In genomic region chr16:31547391-31547790, GRCm38 (mm10) we compare ENCODE assay signal across 15 mouse cellular contexts.
DNase-seq lines count a peak whose midpoint lies in the region; ATAC-seq lines count a peak whose summit lies in the region.
"Had no signal": no experiment of that assay in that cellular context is flagged by ENCODE, and none has a peak within 500 bp of the region (broad histone marks: within the 10 kb centered on the region; RNA-seq: fewer than 3 reads in every experiment).

No protein-coding gene starts in this region.

- peaks cover 22% of the 10 kb centered on the region for H3K27me3 ChIP-seq in midbrain, embryonic 12.5 days
- peaks cover 9% of the 10 kb centered on the region; the same call in 1 of the 2 replicates for H3K27me3 ChIP-seq in midbrain, embryonic 11.5 days (ENCODE audit: control insufficient read depth, insufficient read depth, low read length)
- 0 out of 2 replicates have a peak, but pooled peaks cover 4% of the 10 kb centered on the region for H3K27me3 ChIP-seq in embryonic facial prominence, embryonic 14.5 days (replicated peaks; ENCODE audit: control insufficient read depth, insufficient read depth, low read length)
- H3K27me3 ChIP-seq in hindbrain, embryonic 12.5 days: peaks cover 6% of the 10 kb centered on the region; the same call in 1 of the 2 replicates
- 0 out of 2 replicates have a peak, but pooled peaks cover 6% of the 10 kb centered on the region for H3K27me3 ChIP-seq in midbrain, embryonic 15.5 days (replicated peaks)

- no peak overlapping the region for H3K4me2 ChIP-seq in midbrain, embryonic 12.5 days (replicated peaks)
- H3K4me2 ChIP-seq in midbrain, embryonic 11.5 days: no peak overlapping the region
- H3K4me2 ChIP-seq in embryonic facial prominence, embryonic 14.5 days (ENCODE audit: low read depth, low read length): no peak overlapping the region
- 0 out of 2 replicates have a peak overlapping the region, but pooled peaks have one; percentile 52 for H3K4me2 ChIP-seq in hindbrain, embryonic 12.5 days (replicated peaks)
- 0 out of 2 replicates have a peak overlapping the region, but pooled peaks have one; percentile 5 for H3K4me2 ChIP-seq in midbrain, embryonic 15.5 days
- H3K4me2 ChIP-seq: heart, embryonic 15.5 days; intestine, embryonic 15.5 days had no signal

- no peaks in the 10 kb centered on the region for H3K36me3 ChIP-seq in midbrain, embryonic 12.5 days
- no peaks in the 10 kb centered on the region for H3K36me3 ChIP-seq in midbrain, embryonic 11.5 days (ENCODE audit: control insufficient read depth, insufficient read depth, low read length)
- no peaks in the 10 kb centered on the region for H3K36me3 ChIP-seq in embryonic facial prominence, embryonic 14.5 days (ENCODE audit: control insufficient read depth, insufficient read depth, low read length)
- no peaks in the 10 kb centered on the region for H3K36me3 ChIP-seq in hindbrain, embryonic 12.5 days
- H3K36me3 ChIP-seq in midbrain, embryonic 15.5 days (replicated peaks): no peaks in the 10 kb centered on the region
- H3K36me3 ChIP-seq: heart, embryonic 15.5 days; intestine, embryonic 15.5 days had no signal

- H3K9me3 ChIP-seq in midbrain, embryonic 12.5 days: no peaks in the 10 kb centered on the region
- H3K9me3 ChIP-seq in midbrain, embryonic 11.5 days (ENCODE audit: control insufficient read depth, low read length): no peaks in the 10 kb centered on the region
- H3K9me3 ChIP-seq in embryonic facial prominence, embryonic 14.5 days (ENCODE audit: control insufficient read depth, low read length): no peaks in the 10 kb centered on the region
- no peaks in the 10 kb centered on the region for H3K9me3 ChIP-seq in hindbrain, embryonic 12.5 days (replicated peaks)
- H3K9me3 ChIP-seq in midbrain, embryonic 15.5 days: no peaks in the 10 kb centered on the region
- H3K9me3 ChIP-seq: heart, embryonic 15.5 days; intestine, embryonic 15.5 days had no signal

- no peak for ATAC-seq in midbrain, embryonic 12.5 days (ENCODE audit: low FRiP score, low read depth)
- ATAC-seq in midbrain, embryonic 11.5 days (ENCODE audit: low FRiP score): no peak
- no peak for ATAC-seq in embryonic facial prominence, embryonic 14.5 days (ENCODE audit: low read depth)
- no peak for ATAC-seq in hindbrain, embryonic 12.5 days (ENCODE audit: low FRiP score)
- no peak for ATAC-seq in midbrain, embryonic 15.5 days (replicated peaks)
- ATAC-seq: CD4-positive, CD25-positive, alpha-beta regulatory T cell, adult 4 months; intestine, embryonic 15.5 days; liver, postnatal 0 days had no signal

- H3K4me1 ChIP-seq in midbrain, embryonic 12.5 days: peaks cover 46% of the 10 kb centered on the region
- peaks cover 19% of the 10 kb centered on the region for H3K4me1 ChIP-seq in midbrain, embryonic 11.5 days (ENCODE audit: control insufficient read depth, insufficient read depth, low read length)
- H3K4me1 ChIP-seq in embryonic facial prominence, embryonic 14.5 days (ENCODE audit: control insufficient read depth, insufficient read depth, low read length): peaks cover 37% of the 10 kb centered on the region
- peaks cover 31% of the 10 kb centered on the region for H3K4me1 ChIP-seq in hindbrain, embryonic 12.5 days
- H3K4me1 ChIP-seq in midbrain, embryonic 15.5 days: peaks cover 26% of the 10 kb centered on the region

- no peak overlapping the region for H3K4me3 ChIP-seq in midbrain, embryonic 12.5 days
- H3K4me3 ChIP-seq in midbrain, embryonic 11.5 days (ENCODE audit: low read depth, low read length): no peak overlapping the region
- no peak overlapping the region for H3K4me3 ChIP-seq in embryonic facial prominence, embryonic 14.5 days (ENCODE audit: low read depth, low read length)
- H3K4me3 ChIP-seq in hindbrain, embryonic 12.5 days: no peak overlapping the region
- no peak overlapping the region for H3K4me3 ChIP-seq in midbrain, embryonic 15.5 days
- H3K4me3 ChIP-seq: heart, embryonic 15.5 days; intestine, embryonic 15.5 days had no signal

- 42% methylated on average over 10 of the region's 10 CpGs for WGBS in midbrain, embryonic 12.5 days
- WGBS in midbrain, embryonic 11.5 days: 37% methylated on average over 10 of the region's 10 CpGs
- 45% methylated on average over 10 of the region's 10 CpGs for WGBS in embryonic facial prominence, embryonic 14.5 days
- WGBS in hindbrain, embryonic 12.5 days: 44% methylated on average over 10 of the region's 10 CpGs
- WGBS in midbrain, embryonic 15.5 days: 34% methylated on average over 10 of the region's 10 CpGs

- no peak overlapping the region for H3K9ac ChIP-seq in midbrain, embryonic 12.5 days (replicated peaks)
- H3K9ac ChIP-seq in midbrain, embryonic 11.5 days (ENCODE audit: low read length): no peak overlapping the region
- H3K9ac ChIP-seq in embryonic facial prominence, embryonic 14.5 days (ENCODE audit: low read depth, low read length): no peak overlapping the region
- H3K9ac ChIP-seq in hindbrain, embryonic 12.5 days: no peak overlapping the region
- no peak overlapping the region for H3K9ac ChIP-seq in midbrain, embryonic 15.5 days
- H3K9ac ChIP-seq: heart, embryonic 15.5 days; intestine, embryonic 15.5 days; liver, postnatal 0 days had no signal

- H3K27ac ChIP-seq in midbrain, embryonic 12.5 days (replicated peaks): peak overlapping the region; percentile 54; the same call in 1 of the 2 replicates
- H3K27ac ChIP-seq in midbrain, embryonic 11.5 days (ENCODE audit: low read depth, low read length): no peak overlapping the region
- H3K27ac ChIP-seq in embryonic facial prominence, embryonic 14.5 days (replicated peaks; ENCODE audit: low read depth, low read length): 0 out of 2 replicates have a peak overlapping the region, but pooled peaks have one; percentile 24
- H3K27ac ChIP-seq in hindbrain, embryonic 12.5 days: 0 out of 2 replicates have a peak overlapping the region, but pooled peaks have one; percentile 37
- peak overlapping the region; percentile 53 for H3K27ac ChIP-seq in midbrain, embryonic 15.5 days
- H3K27ac ChIP-seq: heart, embryonic 15.5 days; intestine, embryonic 15.5 days had no signal

- DNase-seq in midbrain, embryonic 11.5 days (ENCODE audit: low spot score, missing footprints): no peak
- DNase-seq in embryonic facial prominence, embryonic 14.5 days (ENCODE audit: low spot score): peak; percentile 29
- no peak for DNase-seq in gastrocnemius, postnatal 25 days
- DNase-seq in kidney, postnatal 36 days: no peak
- DNase-seq: adrenal gland, adult 2 months; gastrocnemius, postnatal 10 days; kidney, postnatal 14 days; liver, postnatal 0 days; thymus, postnatal 4 days had no signal

Comparison
In these comparisons a context has a peak if more than half of its experiments do, and no peak if none do; other contexts are left out.
1. H3K4me2 ChIP-seq: peak in hindbrain, embryonic 12.5 days (single experiment) and midbrain, embryonic 15.5 days (single experiment); none in midbrain, embryonic 12.5 days (single experiment), midbrain, embryonic 11.5 days (single experiment) and embryonic facial prominence, embryonic 14.5 days (single experiment).